Mouse (Mus musculus) retina, postnatal 7 days (tissue): ENCODE data around the gene Selp.
A peak's percentile ranks its signal among the peaks of the same experiment; 100 is the strongest.

Experiments
- DNase-seq: peaks from one replicate; pipeline ENCODE4 v3.0.0-alpha.2; 2012; ENCODE audit warnings: low read depth, low spot score

The Selp gene

DNA sequence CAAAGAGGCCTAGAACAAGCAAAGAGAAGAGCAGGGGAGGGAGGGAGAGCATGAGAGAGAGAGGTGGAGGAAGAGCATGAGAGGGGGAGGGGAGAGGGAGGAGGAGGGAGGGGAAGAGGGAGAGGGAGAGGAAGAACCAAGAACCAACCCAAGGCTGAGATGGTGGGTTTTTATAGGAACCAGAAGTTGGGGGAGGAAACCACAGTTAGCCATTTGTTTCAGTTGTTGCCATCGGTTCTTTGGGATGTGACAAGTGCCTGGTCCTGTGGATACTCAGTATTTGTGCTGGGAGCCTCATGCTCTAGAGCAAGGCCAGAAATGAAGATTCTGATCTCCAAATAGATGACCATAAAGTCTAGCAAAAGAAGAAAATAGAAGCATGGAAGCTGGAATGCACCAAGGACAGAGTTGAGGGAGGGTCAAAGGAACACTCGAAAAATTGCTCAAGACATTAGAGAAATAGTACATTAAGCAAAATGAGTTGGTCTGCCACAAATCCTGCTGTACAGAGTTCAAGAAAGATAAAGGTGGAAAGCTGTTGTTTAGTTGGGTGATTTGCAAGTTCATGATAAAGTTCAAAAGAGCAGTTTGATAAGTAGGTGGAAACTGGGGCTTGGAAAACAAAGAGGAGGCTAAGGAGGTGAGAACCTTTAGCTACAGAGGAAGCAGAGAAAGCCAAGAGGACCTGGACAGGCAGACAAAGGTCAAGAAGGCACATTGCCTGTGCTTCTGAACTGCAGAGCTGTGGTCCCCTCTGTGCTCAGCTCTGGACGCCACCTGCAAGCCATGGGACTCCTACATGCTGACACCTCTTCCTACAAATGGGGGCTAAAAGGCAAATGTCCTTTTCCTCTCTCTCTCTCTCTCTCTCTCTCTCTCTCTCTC lies 5.1 kb downstream of the Selp start:
- DNase-seq = no peak

DNA sequence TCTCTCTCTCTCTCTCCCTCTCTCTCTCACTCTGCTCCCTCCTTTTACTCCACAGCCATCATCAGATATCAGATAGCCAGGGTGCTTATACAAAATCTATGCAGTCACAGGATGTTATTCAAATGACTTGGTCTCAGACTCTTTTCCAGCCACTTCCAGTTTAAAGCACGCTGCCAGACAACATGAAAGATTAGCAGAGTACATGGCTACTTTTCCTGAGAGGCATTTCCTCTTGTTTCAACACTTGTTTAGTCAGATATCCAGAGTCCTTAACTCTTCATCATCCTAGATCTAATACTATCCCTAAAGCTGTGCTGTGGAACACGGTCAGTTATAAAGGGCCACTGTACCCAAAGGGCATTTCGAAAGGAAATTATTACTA lies 5.7 kb downstream of the Selp start:
- no peak for DNase-seq

DNA sequence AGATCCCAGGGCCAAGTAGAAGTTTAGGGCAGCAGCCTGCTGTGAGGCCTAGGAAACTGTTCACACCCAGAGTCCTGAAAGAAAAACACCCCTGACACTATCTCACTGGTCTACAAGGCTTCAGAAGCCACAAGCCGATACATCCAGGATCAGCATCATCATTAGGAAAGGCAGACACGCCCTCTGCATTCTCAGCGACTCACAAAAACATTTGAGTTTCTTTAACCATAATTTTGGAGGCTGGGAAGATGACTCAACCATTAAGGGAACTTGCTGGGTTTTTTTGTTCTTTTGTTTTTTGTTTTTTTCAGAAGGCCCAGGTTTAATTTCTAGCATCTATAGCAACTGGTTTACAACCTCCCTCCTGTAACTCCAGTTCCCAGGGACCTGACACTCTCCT lies 8.8 kb downstream of the Selp start:
- no peak for DNase-seq

DNA sequence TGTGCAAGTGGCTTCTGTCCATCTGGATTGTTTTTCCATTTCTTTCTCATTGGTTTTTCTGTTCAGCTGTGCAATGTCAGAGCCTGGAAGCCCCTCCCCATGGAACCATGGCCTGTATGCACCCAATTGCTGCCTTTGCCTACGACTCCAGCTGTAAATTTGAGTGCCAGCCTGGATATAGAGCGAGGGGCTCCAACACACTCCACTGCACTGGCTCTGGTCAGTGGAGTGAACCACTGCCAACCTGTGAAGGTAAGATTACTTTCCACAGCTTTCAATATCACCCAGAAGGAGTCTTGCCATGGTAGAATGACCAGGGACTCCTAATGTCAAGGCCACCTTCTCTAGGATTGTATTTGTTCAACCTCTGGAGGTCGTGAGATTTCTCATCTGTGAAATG lies 14.9 kb downstream of the Selp start:
- DNase-seq = no peak

DNA sequence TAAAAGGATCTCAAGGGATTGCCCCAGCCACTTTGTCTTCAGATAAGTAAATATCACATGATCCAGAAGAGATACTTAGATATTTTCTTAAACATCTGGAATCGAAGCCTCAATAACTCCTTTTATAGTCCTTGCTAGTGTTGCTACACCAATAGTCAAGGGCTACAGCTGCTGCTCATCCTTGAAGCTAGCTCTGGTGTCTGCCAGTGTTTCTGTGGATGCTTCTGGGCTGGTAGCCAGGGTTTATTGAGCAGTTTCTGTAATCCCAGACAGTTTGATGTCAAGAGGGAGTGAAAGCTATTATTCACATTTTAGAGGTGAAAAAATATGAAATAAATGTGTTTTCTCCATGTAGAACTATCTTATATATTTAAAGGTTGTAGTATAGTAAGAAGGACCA lies 17.5 kb downstream of the Selp start:
- no peak for DNase-seq

DNA sequence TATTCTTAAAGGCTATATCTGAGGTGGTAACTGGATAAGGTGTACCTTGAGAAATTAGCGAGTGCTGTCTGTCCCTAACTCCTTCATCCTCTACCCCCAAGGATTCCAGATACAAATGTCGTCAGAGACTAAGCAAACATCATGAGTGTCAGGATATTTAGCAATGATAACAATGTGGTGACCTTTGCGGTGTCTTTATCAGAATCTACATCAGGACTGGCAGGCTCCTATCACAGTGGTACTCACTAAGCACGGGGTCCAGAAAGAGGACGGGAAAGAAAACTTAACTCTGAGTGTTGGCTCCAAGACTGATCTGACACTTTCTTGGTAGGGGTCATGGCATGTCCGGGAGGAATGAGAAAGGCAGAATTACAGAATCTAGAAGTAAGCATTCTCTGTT lies 19.0 kb downstream of the Selp start:
- no peak for DNase-seq

DNA sequence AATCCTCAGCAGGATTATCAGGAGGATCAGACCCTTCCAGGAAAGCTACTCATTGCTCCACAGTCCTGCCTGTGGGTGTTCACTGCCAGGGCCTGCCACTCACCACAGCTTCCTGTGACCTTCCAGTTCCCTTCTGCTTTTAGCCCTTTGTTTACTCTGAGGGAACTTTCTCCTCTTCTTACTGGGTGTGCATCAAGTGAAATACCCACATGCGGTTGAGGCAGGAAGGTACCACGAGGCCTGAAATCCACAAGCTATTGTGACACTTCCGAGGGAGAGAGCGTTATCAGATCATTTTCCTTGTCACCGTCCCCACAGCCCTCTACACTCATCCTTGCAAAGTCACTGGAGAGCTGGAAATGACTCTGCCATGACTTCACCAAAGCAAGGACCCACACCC lies 20.3 kb downstream of the Selp start:
- no peak for DNase-seq

DNA sequence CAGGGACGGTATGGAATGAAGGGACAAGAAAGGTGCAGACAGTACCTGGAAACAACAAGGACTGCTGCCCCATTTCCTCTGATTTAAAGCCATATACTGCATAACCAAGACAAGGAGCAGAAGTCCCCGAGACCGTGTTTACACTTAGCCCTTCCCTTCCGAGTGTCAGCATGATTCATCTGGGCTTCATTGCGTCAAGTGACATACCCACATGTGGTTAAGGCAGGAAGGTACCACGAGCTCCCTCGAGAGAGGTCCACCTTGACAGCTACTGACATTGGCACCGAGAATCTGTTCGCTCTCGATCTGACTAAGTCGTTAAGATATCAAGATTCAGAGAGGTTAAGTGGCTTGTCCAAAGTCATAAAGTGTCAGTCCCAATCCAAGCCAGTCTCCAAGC lies 20.9 kb downstream of the Selp start:
- no peak for DNase-seq

DNA sequence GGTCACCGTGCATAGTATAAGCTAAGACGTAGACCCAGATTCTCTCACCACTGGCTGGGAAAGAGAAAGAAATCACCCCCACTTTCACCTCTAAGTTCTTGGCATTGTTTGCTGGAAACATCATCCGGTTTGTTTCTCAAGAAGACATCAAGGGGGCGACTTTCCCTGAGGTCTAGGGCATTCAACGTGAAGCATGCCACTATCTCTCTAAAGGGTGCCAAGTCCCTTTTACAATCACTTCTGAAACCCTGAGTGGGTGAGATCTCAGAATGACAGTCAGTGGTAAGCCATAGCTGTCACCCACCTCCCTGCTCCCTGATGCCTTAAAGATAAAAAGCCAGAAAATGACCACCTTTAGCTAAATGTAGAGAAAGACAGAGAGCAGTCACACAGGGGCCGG lies 21.6 kb downstream of the Selp start:
- DNase-seq = no peak

DNA sequence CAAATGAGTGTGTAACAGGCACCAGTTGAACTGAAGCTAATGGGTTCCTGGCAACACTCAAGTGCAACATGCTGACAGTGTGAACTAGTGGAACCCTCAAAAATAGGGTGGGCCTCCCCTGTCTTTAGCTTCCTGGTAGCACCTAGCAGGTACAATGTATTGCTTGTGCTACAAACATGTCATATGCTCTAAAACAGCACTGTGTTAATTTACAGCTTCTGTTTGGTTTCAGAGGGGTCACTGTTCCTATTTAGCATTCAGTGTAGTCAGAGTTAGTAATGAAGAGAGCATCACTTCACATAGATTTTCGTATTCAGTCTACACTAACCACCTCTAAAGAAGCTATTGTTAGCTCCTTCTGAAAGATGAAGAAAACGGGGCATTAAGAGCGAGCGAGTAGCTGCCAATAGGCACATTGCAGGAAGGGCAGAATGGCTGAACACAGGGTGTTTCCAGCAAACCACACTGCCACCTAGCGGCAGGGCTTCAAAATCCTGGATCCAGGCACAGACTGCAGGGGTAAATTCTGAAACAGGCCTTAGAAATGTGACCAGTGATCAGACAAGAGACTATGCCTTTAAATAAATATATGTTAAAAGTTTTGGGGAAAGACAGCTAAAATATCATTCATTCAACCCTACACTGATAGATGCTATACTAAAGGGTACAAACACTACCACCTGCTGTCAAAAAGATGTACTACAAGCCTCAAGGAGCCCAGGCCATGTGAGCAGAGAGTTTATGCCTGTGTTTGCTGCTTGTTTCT lies 23.5 kb downstream of the Selp start:
- DNase-seq = peak; percentile 65

DNA sequence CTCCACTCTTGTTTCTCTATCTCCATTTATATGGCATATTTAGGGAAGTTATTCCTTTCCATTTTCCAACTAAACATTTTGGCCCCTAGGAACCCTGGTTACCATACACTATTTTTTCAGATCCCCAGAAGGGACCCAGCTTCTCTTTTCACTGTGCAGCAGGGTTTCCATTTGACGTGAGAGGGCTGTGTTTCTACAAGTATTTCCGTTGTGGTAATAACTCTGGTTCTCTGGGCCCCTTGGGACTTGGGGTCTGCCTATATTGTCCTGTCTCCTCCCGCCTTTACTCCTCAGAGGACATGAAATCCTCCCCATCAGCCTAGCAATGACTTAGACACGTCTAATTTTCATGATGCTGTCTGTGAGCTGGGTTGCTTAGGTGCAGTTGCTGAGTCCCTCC lies 24.4 kb downstream of the Selp start:
- DNase-seq = no peak

DNA sequence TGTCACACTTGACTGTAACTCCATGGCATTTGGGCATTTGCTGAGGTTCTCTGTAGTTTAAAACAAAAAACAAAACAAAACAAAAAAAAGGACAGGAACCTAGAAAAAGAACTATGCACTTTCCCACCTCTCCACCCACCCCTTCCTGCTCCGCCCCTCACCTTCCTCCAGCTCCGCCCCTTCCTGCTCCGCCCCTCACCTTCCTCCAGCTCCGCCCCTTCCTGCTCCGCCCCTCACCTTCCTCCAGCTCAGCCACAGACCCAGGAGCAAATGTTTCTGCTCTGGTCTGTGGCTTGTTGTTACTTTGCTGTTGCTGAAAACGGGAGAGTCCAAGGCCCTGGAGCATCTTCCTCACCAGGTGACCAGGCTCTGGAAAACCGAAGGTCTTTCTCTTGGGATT lies 34.0 kb downstream of the Selp start:
- no peak for DNase-seq

DNA sequence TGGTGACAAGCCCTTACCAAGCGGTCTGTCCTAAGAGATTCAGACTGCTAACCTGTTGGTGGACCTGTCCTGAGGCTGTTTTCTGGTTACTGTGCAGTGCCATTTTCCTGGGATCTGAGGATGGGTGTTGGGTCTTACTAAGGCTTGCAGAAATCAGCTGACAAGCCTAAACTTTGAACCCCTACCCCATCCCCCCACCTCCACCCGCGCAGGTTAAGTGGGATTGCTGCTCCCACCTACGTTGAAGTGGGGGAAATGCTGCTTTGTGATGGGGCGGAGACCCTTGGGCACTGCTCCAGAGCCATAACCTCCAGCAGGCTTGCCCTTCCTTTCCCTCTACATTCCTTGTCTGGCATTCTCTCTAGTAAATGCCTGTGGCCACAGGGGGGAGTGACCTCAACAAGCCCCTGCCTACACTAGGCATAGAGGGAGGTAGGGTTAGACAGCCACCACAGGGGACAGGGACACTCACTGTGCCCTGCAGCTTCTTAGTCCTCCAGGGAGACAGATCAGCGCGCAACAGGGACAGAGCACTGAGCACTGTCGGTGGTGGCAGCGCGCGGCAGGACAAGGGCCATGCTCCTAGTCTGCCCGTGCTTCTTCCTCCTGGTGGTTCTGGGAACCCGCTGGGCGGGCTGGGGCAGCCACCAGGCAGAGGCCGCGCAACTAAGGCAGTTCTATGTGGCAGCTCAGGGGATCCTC lies 36.5 kb downstream of the Selp start, which contains the start of gene F5:
Gene F5, plus strand, starts transcription at position 452 of the 702 bp plus-strand sequence.
- DNase-seq = no peak

DNA sequence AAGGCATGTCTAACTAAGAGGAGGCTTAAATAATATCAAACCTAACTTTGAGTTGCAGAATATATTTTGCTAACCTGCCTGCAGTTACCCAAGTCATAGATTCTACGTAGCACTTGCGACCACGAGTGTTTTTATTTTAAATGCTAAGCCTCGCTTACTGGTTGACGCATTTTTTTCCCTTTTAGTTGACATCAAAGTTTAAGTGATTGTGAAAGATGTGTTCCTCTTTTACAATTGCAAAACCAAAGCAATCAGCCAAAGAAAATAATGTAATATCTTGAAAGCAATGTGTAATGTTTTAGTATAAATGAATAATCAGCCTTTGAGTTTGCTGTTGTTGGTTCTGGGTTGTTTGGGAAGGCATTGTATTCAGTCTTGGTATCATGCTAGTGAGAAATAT lies 37.8 kb downstream of the Selp start:
- no peak for DNase-seq

DNA sequence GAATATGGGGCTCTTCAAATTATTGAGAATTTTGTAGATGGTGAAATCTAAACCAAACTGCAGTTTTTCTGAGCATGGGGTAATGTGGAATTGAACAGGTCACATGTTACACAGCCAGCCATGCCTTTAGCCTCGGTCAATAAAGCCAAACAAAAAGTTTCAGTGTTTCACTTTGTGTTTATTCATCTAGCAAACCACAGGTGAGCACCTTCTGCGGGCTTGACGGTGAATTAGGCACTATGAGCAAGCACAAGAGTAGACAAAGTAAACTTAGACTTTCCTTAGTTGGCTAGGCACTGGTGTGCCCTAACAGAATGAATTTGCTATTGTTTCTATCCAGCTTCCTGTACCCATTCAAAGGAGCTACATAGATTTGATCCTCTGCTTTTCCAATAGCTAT lies 39.9 kb downstream of the Selp start:
- DNase-seq = no peak

DNA sequence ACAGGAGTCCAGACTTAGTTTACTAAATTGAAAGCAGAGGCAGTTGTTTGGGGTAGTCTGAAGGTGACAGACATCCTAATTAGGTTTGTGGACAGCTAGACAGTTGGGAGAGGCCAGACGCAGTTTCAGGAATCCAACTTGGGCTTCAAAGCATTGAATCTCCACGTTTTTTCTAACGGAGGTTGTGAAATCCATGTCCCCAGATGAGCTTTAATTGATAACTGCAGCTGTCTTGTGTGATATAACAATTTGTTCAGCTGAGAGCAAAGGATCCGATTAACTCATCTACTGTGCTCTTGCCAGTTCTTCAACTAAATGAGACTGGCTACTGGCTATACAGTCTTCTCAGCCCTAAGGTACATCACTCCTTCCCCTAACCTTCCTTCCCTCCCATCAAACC lies 43.5 kb downstream of the Selp start:
- no peak for DNase-seq

DNA sequence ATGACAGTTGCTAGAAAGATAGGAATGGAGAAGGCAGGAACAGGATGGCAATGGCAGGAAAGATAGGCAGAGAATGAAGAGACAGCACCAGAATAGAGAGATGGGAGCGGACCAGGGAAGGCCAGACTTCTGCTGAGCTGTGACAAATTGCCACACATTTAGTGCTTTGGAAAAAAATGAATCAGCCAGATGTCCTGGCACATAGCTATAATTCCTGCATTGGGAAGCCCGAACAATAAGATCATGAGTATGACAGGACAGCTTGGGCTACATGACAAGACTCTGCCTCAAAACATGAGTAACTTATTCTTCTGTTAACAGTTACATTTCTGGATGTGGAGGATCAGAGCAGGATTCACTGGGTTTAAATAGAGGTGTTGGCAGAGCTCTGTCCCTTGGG lies 44.7 kb downstream of the Selp start:
- DNase-seq = no peak

DNA sequence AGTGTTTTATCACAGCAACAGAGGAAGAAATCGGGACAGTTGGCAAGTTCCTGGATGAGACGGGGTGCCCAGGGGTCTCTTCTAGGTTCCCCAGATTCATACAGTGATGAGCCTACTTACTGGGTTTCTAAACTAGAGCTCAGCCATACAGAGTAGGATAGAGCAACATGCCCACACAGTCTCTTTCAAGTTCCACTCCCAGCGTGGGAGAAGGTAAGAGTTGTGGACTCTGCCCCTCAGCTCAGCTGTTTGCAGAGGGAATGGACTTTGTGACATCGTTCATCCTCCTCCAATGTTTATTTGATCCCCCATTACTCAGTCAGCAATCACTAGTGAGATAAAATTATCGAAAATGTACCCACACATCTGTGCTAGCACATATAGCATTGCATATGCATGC lies 47.7 kb downstream of the Selp start:
- no peak for DNase-seq

DNA sequence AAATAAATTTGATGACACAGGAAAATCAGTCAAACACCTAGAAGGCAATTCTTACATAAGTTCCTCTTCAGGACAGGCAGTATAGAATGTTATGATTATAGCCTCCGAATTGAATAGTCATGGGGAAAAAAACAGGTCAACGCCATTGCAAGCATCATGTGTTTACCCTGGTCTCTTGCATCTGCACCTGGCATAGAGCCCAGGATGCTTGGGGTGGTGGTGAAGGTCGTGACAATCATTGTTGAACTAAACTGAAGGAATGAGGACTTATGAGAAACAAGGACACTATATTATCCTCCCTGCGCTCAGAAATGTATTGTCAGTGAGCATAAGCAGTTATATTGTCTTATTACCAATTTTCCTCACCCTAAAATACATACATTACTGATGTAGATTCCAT lies 53.8 kb downstream of the Selp start:
- DNase-seq = no peak

DNA sequence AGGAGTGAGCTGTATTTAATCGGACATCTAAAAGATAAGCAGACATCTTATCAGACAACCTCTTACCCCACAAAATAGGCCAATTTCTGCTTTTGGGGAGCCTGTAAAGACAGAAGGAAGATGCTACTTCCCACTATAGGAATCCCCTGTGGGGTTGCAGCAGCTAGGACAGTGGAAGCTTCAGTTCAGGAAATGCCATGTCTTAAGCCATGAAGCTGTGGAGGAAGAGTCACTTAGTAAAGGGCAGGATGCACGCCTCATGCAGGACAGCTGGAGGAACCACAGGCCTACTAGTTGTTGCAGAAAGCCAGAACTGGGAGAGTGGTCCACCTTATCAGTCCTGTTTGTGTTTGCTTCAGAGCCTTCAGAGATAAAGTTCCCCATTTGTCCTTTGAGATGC lies 55.4 kb downstream of the Selp start:
- no peak for DNase-seq

DNA sequence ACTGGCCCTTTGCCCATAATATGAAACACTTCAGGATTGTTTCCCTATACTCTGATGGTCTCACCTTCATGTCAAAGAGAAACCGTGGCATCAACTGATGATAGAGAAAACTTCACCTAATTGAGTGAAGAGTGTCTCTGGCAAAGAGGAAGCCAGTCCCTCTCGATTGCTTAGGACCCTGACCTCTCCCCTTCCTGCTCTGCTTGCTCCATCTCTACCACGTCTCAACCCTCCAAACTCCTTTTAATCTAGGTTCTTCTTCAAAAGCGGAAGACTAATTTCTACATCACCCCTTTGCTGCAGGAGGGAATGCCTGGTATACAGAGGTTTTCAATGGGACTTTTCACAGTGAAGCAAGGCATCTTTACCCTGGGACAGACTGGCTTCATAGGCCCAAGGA lies 58.1 kb downstream of the Selp start:
- no peak for DNase-seq

DNA sequence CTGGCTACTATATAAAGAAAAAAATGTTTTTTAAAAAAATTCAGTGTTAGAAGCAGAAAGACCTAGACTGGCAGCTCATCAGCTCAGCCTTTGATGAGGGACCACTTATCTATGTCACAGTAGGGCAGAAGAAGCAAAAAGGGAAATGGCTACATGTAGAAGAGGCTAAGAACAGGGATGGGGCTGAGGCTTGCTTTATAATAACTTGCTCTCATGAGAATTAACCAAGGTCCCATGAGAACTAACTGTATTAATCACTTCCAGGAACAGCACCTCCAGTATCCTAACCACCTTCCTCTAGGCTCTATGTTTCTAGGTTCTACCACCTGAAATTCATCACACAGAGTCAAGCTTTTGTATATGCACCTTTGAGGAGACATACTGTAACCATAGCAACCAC lies 61.8 kb downstream of the Selp start:
- no peak for DNase-seq

DNA sequence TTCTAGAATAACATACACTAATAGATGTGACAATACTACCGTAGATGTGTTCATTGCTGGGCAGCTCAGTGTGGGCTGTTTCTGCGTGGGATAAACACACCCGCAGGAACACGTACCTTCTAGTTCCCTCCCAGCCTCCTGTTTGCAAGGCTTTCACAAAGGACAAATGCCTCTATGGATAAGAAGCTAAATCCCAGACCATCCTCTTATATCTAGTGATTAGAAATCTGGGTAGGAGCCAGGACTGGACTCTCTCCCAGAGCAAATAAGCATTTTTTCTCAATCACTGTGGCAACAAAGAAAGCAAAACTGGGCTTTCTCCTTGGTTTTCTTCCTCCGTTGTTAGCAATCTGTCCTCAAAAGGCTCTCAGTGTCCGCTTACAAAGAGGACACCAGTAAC lies 63.4 kb downstream of the Selp start:
- DNase-seq = peak; percentile 27
